Mouse (Mus musculus) cerebellum, adult 9-10 months (tissue): ENCODE results near the gene Cnbd2.

Source experiments
- DNase-seq: peaks from one replicate; pipeline ENCODE4 v3.0.0; 2022

Cnbd2 gene

DNA sequence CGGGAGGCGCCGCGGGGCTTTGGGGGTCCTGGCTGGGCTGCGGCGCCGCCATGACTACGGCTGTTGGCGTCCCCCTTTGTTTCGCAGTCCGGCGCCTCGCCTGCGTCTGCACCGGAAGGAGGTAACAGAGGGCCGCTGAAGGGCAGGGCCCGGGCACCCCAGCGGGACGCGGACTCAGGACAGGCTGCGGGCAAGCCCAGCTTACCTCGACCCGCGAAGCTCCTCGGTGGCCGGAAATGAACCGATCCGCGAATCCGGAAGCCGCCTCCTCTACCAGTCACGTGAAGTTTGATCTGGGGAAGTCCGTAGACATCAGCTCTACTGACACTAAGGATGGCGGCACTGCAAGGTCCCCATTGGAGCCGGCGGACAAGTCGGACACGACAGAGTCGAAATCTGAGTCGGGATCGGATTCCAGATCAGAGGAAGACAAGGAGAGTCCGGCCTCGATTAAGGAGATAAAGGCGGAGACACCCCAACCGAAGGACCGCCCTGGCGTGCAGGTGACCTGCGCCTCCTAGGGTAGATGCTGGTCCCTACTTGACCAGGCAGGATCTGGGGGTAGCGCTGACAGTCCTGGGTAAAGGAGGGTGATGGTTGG lies at the start of gene Cnbd2, which contains the start of gene Scand1:
TSS of gene Cnbd2 (plus strand) at position 3 of the 601 bp plus-strand sequence.
TSS of gene Scand1 (minus strand) at position 408 of the 601 bp plus-strand sequence.
- DNase-seq: peak; percentile 84

DNA sequence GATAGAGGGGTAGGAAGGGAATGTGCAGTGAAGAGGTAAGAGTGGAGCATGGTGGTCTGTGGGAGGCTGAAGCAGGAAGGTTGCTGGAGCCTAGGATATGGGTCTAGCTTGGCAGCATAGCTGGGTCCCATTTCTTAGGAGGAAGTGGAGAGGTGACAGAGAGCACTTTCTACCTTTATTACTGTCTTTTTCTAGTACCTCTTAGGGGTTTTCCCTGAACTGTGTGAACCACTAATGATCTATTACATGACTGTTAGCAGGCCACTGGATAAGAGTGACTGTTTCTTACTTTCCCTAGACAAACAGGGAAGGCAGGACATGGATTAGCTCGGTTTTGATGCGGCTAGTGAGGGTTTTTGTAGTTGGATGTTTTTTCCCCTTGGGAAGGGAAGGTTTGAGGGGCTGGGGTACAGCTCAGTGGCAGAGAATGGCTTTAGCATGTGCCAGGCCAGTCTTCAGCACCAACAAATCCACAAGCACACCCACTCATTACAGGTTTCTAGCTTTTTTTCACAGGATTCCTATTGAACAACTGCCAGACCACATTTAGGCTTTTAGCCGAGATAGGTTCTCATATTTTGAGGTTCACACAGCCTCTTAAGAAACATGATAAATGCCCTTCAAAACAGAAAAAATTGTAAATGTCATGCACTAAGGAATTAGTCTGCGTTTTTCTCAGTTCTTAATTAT lies 48.8 kb upstream of the Cnbd2 start:
- DNase-seq: no peak

DNA sequence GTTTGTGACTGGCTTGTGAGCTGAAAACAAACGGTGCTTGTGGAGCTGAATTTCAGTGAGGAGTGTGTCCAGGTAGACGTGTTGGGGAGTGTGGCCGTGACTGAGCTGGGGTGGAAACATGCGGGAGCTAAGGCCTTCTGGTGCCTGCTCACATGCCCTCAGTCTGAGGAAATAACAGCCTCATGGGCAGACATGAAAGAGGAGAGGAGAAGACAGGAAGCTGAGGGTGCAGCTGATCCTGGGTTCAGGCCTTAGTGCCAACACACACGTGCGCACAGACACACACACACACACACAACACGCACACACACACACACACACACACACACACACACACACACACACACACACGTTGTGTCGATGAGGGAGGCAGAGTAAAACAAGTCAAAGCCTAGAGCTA lies 44.5 kb upstream of the Cnbd2 start:
- DNase-seq: no peak

GRCm38 (mm10) chr2:156272553-156272952 lies 39.5 kb upstream of the Cnbd2 start:
- no peak for DNase-seq

GRCm38 (mm10) chr2:156278226-156279017 lies 33.7 kb upstream of the Cnbd2 start:
- DNase-seq: peak; percentile 87

DNA sequence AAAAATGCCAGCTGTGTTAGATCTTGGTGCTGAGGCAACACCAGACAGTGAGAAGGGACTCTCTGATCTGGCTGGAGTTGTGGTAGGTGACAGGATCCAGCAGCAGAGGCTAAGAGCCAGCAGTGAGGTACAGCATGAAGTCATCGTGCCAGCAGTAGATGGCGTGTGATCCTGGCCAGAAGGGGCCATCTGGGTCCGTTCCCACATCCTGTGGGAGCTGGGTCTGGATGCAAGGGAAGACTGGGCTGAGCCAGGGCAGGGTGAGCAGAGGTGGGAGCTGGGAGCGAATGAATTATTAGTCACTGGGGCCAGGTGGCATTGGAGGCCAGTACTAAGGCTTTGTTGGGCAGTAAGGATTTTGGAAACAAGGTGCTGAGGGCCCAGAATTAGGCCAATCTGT lies 30.9 kb upstream of the Cnbd2 start:
- DNase-seq: peak; percentile 62

GRCm38 (mm10) chr2:156285161-156285560 lies 26.9 kb upstream of the Cnbd2 start:
- no peak for DNase-seq

DNA sequence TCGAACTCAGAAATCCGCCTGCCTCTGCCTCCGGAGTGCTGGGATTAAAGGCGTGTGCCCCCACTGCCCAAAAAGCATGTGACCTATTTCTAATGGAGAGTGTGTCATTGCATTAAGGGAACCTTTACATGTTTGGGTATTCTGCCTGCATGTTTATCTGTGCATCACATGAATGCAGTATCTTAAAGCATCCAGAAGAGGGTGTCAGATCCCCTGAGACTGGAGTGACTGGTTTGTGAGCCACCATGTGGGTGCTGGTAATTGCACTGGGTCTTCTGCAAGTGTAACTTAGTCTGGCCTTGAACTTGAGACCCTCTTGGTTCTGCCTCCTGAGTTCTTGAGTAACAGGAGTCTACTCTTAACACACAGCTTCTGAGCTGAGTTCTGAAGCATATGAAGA lies 25.4 kb upstream of the Cnbd2 start:
- DNase-seq: no peak

- DNase-seq: no peak
These were observed 23.9 kb upstream of the Cnbd2 start for GRCm38 (mm10) chr2:156288222-156288621.

GRCm38 (mm10) chr2:156289552-156290160 lies 22.4 kb upstream of the Cnbd2 start:
- DNase-seq: peak; percentile 84

GRCm38 (mm10) chr2:156291998-156292397 lies 20.1 kb upstream of the Cnbd2 start:
- DNase-seq: no peak

GRCm38 (mm10) chr2:156295601-156296063 lies 16.5 kb upstream of the Cnbd2 start:
- no peak for DNase-seq

- no peak for DNase-seq
These were observed 15.9 kb upstream of the Cnbd2 start for GRCm38 (mm10) chr2:156296190-156296589.

DNA sequence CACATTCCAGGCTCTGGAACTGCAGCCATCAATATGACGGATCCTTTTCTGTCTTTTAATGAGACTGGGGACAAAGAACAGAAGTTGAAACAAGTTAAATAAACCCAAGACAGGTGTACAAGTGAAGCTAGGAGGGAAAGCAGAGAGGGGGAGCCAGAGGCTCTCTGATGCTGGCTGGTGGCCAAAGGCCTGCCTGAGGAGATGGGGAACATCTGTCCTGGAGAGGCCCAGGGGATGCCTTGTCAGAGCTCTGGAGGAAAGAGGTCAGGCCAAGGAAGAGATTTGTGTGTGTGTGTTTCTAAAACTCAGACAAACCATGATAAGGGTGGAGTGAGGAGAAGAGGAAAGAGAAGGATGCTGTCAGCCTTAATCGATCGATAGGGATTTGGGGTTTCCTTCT lies 14.4 kb upstream of the Cnbd2 start:
- DNase-seq: no peak

DNA sequence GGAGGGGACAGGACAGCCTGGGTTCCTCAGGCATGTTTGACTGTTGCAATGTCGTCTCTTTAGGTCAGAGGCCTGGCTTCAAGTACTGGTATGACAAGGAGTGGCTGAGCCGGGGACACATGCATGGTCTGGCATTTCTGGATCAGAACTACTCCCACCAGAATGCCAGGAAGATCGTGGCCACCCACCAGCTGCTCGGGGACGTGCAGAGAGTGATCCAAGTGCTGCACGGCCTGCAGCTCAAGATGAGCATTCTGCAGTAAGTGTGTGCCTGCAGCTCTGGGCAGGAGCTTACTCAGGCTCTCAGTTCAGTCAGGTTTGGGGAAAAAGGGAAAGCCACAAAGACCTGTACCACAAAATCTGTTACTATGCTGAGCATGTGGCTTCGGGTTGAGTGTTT lies 13.6 kb upstream of the Cnbd2 start:
- no peak for DNase-seq

- DNase-seq: no peak
These were observed 10.0 kb upstream of the Cnbd2 start for GRCm38 (mm10) chr2:156302063-156302462.

- DNase-seq: no peak
These were observed 7.7 kb upstream of the Cnbd2 start for GRCm38 (mm10) chr2:156304351-156304750.

DNA sequence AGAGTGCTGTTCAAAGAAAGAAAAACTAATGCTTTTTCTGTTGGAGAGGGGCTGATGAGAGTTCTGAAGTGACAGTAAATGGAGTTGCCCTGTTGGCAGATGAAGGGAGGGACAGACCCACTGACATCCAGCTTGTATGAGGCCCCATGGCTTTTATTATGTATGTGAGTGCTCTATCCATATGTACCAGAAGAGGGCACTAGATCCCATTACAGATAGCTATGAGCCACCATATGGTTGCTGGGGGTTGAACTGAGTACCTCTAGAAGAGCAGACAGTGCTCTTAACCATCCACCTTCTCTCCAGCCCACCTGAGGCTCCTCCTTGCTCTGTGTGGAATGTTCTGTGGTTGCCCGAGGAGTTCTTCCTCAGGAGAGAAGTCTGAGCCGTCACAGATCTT lies 6.3 kb upstream of the Cnbd2 start:
- DNase-seq: peak; percentile 57

DNA sequence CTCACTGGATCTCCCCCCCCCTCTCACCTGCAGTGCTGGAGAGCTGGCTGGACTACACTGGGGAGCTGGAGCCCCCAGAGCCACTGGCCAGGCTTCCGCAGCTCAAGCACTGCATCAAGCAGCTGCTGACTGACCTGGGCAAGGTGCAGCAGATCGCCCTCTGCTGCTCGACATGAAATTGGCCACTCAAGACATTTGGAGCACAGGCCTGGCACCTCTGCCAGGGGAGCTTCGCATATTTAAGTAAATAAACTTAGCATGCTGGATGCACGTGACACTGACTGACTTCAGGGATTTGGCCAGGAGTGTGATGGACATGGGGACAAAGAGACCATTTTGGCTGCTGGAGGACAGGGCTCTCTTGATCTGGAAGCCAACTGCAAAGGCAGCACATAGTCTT lies 4.8 kb upstream of the Cnbd2 start:
- no peak for DNase-seq

- DNase-seq: no peak
These were observed 2.2 kb upstream of the Cnbd2 start for GRCm38 (mm10) chr2:156309948-156310347.

- DNase-seq: no peak
These were observed 1.6 kb upstream of the Cnbd2 start for GRCm38 (mm10) chr2:156310455-156310854.

- DNase-seq: no peak
These were observed 1.2 kb upstream of the Cnbd2 start for GRCm38 (mm10) chr2:156310945-156311344.

- no peak for DNase-seq
These were observed 658 bp upstream of the Cnbd2 start for GRCm38 (mm10) chr2:156311441-156311840.
